Mouse (Mus musculus) heart, postnatal 0 days (tissue): Measurements from ENCODE around the gene Cdkn1b. TPM values are rescaled to one million over a fixed set of nuclear protein-coding genes. Genes with fewer than 3 reads are reported as not detected.

Experiments
- ATAC-seq: fragments of 200-750 bp; cut with Nextera tagmentation; 2 replicates; pipeline ENCODE4 v1.8.0; 2017; ENCODE audit warnings: low read depth, moderate number of reproducible peaks, moderate library complexity; ENCODE audit not compliant: insufficient read depth
- DNase-seq: peaks from one replicate; pipeline ENCODE4 v3.0.0-alpha.2; 2016; ENCODE audit warnings: low spot score
- H3K27ac ChIP-seq: fragments of 300-500 bp; sonication (generic); 2 replicates; pipeline ENCODE4 v1.5.1; 2014; ENCODE audit warnings: low read depth, mild to moderate bottlenecking
- H3K27me3 ChIP-seq: fragments of 300-500 bp; sonication (generic); 2 replicates; pipeline ENCODE4 v1.6.1; 2014; ENCODE audit warnings: low read length, mixed read lengths; ENCODE audit not compliant: control insufficient read depth, insufficient read depth
- H3K36me3 ChIP-seq: fragments of 300-500 bp; sonication (generic); replicated peaks from 2 replicates; pipeline ENCODE4 v1.6.1; 2014; ENCODE audit warnings: low read length, mixed read lengths; ENCODE audit not compliant: control insufficient read depth, insufficient read depth
- H3K4me1 ChIP-seq: fragments of 300-500 bp; sonication (generic); 2 replicates; pipeline ENCODE4 v1.6.1; 2014; ENCODE audit warnings: antibody characterized with exemption; ENCODE audit not compliant: control insufficient read depth, insufficient read depth
- H3K4me2 ChIP-seq: fragments of 300-500 bp; sonication (generic); 2 replicates; pipeline ENCODE4 v1.6.1; 2014; ENCODE audit warnings: low read depth, mild to moderate bottlenecking, low read length, moderate library complexity
- H3K4me3 ChIP-seq: fragments of 300-500 bp; sonication (generic); 2 replicates; pipeline ENCODE4 v1.5.1; 2014; ENCODE audit warnings: low read depth, low read length
- H3K9ac ChIP-seq: fragments of 300-500 bp; sonication (generic); replicated peaks from 2 replicates; pipeline ENCODE4 v1.6.1; 2014; ENCODE audit warnings: low read depth, low read length, mixed read lengths
- H3K9me3 ChIP-seq: fragments of 300-500 bp; sonication (generic); replicated peaks from 2 replicates; pipeline ENCODE4 v1.6.1; 2016; ENCODE audit warnings: low read length; ENCODE audit not compliant: control insufficient read depth
- CTCF ChIP-seq: IDR thresholded peaks from 2 replicates; pipeline ENCODE4 v1.5.1; 2016; ENCODE audit warnings: antibody characterized with exemption, control low read depth, low read depth
- EP300 ChIP-seq: IDR thresholded peaks from 2 replicates; pipeline ENCODE4 v1.6.1; 2016; ENCODE audit warnings: antibody characterized with exemption, low read depth
- WGBS: fragments of 180-500 bp; shearing (Covaris S2); extraction: QIAGEN DNeasy Blood & Tissue Kit; methylation state at CpG from one replicate; pipeline ENCODE4 v1.1.7; 2014; 5-methylcytosine and 5-hydroxymethylcytosine counted together
- polyA plus RNA-seq: library from polyadenylated mRNA; unstranded; fragments of >200 nt; fragmentation: Nextera tagmentation; extraction: Ambion mirVana; gene quantifications from 2 replicates; pipeline ENCODE4 v1.2.1, GENCODE M21; 2015
- total RNA-seq: library from RNA; depleted of rRNA; stranded (reverse); fragments of >200 nt; gene quantifications from 2 replicates; pipeline ENCODE4 v1.2.3, GENCODE M21; 2014; ENCODE audit warnings: low replicate concordance

The Cdkn1b gene
- total and polyA plus RNA-seq, 2 experiments from 2014 or later = 23.7 to 42.9 TPM

- WGBS = 84% methylated on average over 4 of the region's 4 CpGs
- Histone ChIP-seq H3K9ac (no peak overlapping the region), H3K27ac (no peak overlapping the region), H3K9me3 (no peaks in the 10 kb centered on the region), H3K27me3 (no peaks in the 10 kb centered on the region), H3K4me3 (no peak overlapping the region), H3K4me2 (no peak overlapping the region), H3K4me1 (no peaks in the 10 kb centered on the region), H3K36me3 (no peaks in the 10 kb centered on the region)
- no peak for TF ChIP-seq EP300
- no peak for TF ChIP-seq CTCF
- DNase-seq = no peak
- no peak for ATAC-seq
Measured at GRCm38 (mm10) chr6:134877276-134877675, 42.9 kb upstream of the Cdkn1b start.

GRCm38 (mm10) chr6:134877892-134878291 is 42.3 kb upstream of the Cdkn1b start:
- H3K9ac ChIP-seq = no peak overlapping the region
- 68% methylated on average over 1 of the region's 1 CpGs for WGBS
- DNase-seq (no peak), ATAC-seq (no peak)
- no peak for TF ChIP-seq CTCF
- no peak for TF ChIP-seq EP300
- H3K9me3 ChIP-seq = no peaks in the 10 kb centered on the region
- no peaks in the 10 kb centered on the region for H3K4me1 ChIP-seq
- H3K27ac ChIP-seq = no peak overlapping the region
- no peaks in the 10 kb centered on the region for H3K36me3 ChIP-seq
- no peak overlapping the region for H3K4me2 ChIP-seq
- no peaks in the 10 kb centered on the region for H3K27me3 ChIP-seq
- H3K4me3 ChIP-seq = no peak overlapping the region

- Histone ChIP-seq H3K27me3 (no peaks in the 10 kb centered on the region), H3K9me3 (no peaks in the 10 kb centered on the region), H3K9ac (no peak overlapping the region), H3K4me3 (no peak overlapping the region), H3K4me1 (no peaks in the 10 kb centered on the region), H3K36me3 (no peaks in the 10 kb centered on the region), H3K4me2 (no peak overlapping the region), H3K27ac (no peak overlapping the region)
- TF ChIP-seq CTCF (no peak), EP300 (no peak)
- WGBS = 78% methylated on average over 5 of the region's 5 CpGs
- ATAC-seq (no peak), DNase-seq (no peak)
Measured at GRCm38 (mm10) chr6:134879556-134879955, 40.6 kb upstream of the Cdkn1b start.

GRCm38 (mm10) chr6:134880046-134880445 is 40.2 kb upstream of the Cdkn1b start:
- H3K36me3 ChIP-seq = no peaks in the 10 kb centered on the region
- H3K27me3 ChIP-seq = no peaks in the 10 kb centered on the region
- no peak for ATAC-seq
- H3K9me3 ChIP-seq = no peaks in the 10 kb centered on the region
- H3K4me3 ChIP-seq = no peak overlapping the region
- WGBS = 63% methylated on average over 2 of the region's 2 CpGs
- TF ChIP-seq EP300 = no peak
- TF ChIP-seq CTCF = no peak
- H3K4me2 ChIP-seq = no peak overlapping the region
- DNase-seq = no peak
- no peaks in the 10 kb centered on the region for H3K4me1 ChIP-seq
- H3K9ac ChIP-seq = no peak overlapping the region
- H3K27ac ChIP-seq = no peak overlapping the region

GRCm38 (mm10) chr6:134883661-134884060 is 36.5 kb upstream of the Cdkn1b start:
- H3K9ac ChIP-seq = no peak overlapping the region
- no peaks in the 10 kb centered on the region for H3K9me3 ChIP-seq
- H3K27me3 ChIP-seq = no peaks in the 10 kb centered on the region
- TF ChIP-seq CTCF = no peak
- no peak for TF ChIP-seq EP300
- no peak overlapping the region for H3K4me3 ChIP-seq
- no peak overlapping the region for H3K4me2 ChIP-seq
- 0 out of 2 replicates have a peak, but pooled peaks cover 4% of the 10 kb centered on the region for H3K4me1 ChIP-seq
- no peak for ATAC-seq
- no peak for DNase-seq
- WGBS = 79% methylated on average over 4 of the region's 4 CpGs
- no peaks in the 10 kb centered on the region for H3K36me3 ChIP-seq
- H3K27ac ChIP-seq = no peak overlapping the region; the same call in 1 of the 2 replicates

GRCm38 (mm10) chr6:134885515-134885914 is 34.7 kb upstream of the Cdkn1b start:
- H3K27ac ChIP-seq = no peak overlapping the region
- no peak overlapping the region for H3K4me3 ChIP-seq
- no peak for DNase-seq
- H3K4me2 ChIP-seq = no peak overlapping the region
- 0 out of 2 replicates have a peak, but pooled peaks cover 4% of the 10 kb centered on the region for H3K4me1 ChIP-seq
- H3K27me3 ChIP-seq = no peaks in the 10 kb centered on the region
- H3K9me3 ChIP-seq = no peaks in the 10 kb centered on the region
- no peak overlapping the region for H3K9ac ChIP-seq
- TF ChIP-seq CTCF (no peak), EP300 (no peak)
- 94% methylated on average over 2 of the region's 2 CpGs for WGBS
- no peaks in the 10 kb centered on the region for H3K36me3 ChIP-seq
- ATAC-seq = no peak
